Mouse (Mus musculus): ENCODE results near the gene Sdhd.

The Sdhd gene

GRCm38 (mm10) chr9:50586955-50587354 lies 16.7 kb downstream of the Sdhd start:
- no peak for DNase-seq (ENCODE audit: low spot score in 2 of 2)

DNA sequence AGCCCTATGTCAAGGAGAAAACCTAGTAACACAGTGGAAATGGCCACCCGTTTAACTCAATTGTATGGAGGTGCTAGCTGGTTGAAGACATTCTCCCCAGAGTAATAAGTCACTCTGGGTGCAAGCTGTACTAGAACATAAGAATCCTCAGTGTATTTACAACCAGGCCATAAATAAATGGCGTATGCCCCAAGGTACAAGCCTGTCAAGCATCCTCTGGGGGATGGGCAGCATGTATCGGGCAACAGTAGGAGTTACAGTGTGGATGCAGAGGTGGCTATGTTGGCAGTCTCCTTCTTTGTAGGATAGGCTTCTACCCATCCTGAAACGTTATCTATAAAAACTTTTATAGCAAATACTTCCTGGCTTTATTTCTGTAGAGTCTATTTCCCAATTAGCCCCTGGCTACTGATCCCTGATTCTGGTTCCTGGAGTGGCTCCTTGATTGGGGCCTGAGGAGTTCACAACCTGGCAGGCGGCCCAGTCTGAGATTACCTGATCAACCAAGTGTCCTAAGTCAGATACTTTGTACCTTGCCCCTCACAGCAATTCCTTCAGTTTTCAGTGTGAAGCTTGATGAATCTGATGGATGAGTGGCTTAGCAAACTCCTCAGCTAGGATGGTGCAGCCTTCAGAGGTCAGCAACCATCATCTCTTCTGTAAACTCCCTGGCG lies 18.3 kb downstream of the Sdhd start:
- DNase-seq (ENCODE audit: low spot score in 2 of 2), result no peak

- DNase-seq (ENCODE audit: low spot score in 2 of 2), result peak in 1 of 2 experiments; percentile 31
Measured at GRCm38 (mm10) chr9:50580370-50580769, 23.2 kb downstream of the Sdhd start.

- DNase-seq (ENCODE audit: low spot score in 2 of 2), result no peak
Measured at GRCm38 (mm10) chr9:50569599-50570525, 33.8 kb downstream of the Sdhd start.

- no peak for DNase-seq (ENCODE audit: low spot score in 2 of 2)
Measured at GRCm38 (mm10) chr9:50567881-50568280, 35.7 kb downstream of the Sdhd start.

DNA sequence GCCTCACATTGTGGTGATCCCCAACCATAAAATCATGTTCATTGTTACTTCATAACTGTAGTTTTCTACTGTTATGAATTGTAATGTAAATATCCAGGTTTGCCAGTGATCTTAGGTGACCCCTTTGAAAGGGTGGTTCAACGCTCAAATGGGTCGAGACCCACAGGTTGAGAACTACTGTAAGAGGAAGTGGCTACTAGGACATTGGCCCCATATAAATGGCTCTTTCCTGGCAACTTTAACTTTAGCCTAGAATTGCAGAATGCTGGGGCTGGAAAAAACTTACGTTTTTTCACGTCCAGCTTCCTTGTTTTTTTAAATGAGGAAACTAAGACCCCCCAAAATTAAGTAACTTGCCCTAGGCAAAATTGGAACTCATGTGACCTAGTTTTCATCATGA lies 36.2 kb downstream of the Sdhd start:
- no peak for DNase-seq (ENCODE audit: low spot score in 2 of 2)

GRCm38 (mm10) chr9:50565940-50566339 lies 37.7 kb downstream of the Sdhd start:
- DNase-seq (ENCODE audit: low spot score in 2 of 2), result no peak

GRCm38 (mm10) chr9:50565173-50565572 lies 38.4 kb downstream of the Sdhd start:
- no peak for DNase-seq (ENCODE audit: low spot score in 2 of 2)

GRCm38 (mm10) chr9:50561918-50562360 lies 41.7 kb downstream of the Sdhd start:
- DNase-seq (ENCODE audit: low spot score in 2 of 2), result no peak

- DNase-seq (ENCODE audit: low spot score in 2 of 2), result no peak
Measured at GRCm38 (mm10) chr9:50561145-50561917, 42.3 kb downstream of the Sdhd start, which contains the start of gene Tex12. TSS of gene Tex12 (minus strand) at chr9:50561325.

- DNase-seq (ENCODE audit: low spot score in 2 of 2), result no peak
Measured at GRCm38 (mm10) chr9:50555094-50555446, 48.5 kb downstream of the Sdhd start, which contains the start of gene Bco2. TSS of gene Bco2 (minus strand) at chr9:50555181.

GRCm38 (mm10) chr9:50554241-50555093 lies 49.1 kb downstream of the Sdhd start, which contains the start of gene Il18:
TSS of gene Il18 (plus strand) at chr9:50554827.
- DNase-seq (ENCODE audit: low spot score in 2 of 2), result peak in 1 of 2 experiments; percentile 28

GRCm38 (mm10) chr9:50553547-50553946 lies 50.1 kb downstream of the Sdhd start:
- DNase-seq (ENCODE audit: low spot score in 2 of 2), result no peak

DNA sequence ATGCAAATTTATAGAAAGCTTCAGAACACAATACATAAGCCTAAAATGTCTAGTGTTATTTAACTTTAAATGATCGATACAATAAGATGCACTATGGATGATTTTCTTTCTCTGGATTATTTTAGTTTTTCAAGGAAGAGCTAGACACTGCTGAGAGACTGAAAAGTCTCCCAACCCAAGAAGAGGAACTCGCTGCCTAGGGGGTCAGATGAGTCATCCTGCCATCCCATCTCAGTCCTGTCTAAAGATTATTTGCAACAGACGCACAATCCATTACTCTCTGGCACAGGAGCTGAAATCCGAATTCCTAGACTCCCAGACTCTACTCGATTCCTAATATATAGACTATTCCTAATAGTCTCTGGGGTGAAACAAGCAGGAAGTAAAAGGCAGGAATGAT lies 51.4 kb downstream of the Sdhd start:
- DNase-seq (ENCODE audit: low spot score in 2 of 2), result no peak

- no peak for DNase-seq (ENCODE audit: low spot score in 2 of 2)
Measured at GRCm38 (mm10) chr9:50548936-50549335, 54.7 kb downstream of the Sdhd start.

DNA sequence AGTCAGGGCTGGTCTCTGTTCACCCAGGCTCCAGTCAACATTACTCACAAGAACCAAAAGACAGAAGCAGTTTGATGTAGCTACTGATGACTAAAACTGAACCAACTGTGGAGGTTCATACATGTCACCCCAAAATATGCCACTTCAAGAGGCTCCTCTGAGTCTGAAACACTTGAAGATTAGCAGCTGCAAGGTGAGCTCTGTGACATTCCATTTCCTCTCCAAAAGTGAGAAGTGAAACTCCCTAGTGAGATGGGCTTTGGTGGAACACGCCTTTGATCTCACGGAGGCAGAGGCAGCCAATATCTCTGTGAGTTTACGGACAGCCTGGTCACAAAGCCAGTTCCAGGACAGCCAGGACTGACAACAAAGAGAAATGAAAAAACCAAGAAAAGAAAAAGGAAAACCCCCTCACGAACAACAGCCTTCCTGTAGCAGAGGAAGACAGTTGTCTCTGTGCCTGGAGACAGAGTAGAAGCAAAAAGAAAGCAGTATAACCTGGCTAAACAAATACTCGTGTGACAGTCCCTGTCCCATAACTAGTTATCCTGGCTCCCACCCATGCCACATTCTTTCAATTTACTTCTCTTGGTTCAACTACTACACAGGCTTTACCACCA lies 55.6 kb downstream of the Sdhd start:
- no peak for DNase-seq (ENCODE audit: low spot score in 2 of 2)
